Mouse (Mus musculus) intestine, embryonic 16.5 days (tissue): ENCODE measurements around the gene Senp7. TPM values are rescaled to one million over a fixed set of nuclear protein-coding genes. Genes with fewer than 3 reads are reported as not detected.

Experiments used
- ATAC-seq: fragments of 200-750 bp; cut with Nextera tagmentation; 2 replicates; pipeline ENCODE4 v1.8.0; 2017; ENCODE audit warnings: moderate TSS enrichment, moderate library complexity
- H3K27ac ChIP-seq: fragments of 300-500 bp; sonication (generic); 2 replicates; pipeline ENCODE4 v1.5.1; 2014; ENCODE audit warnings: mild to moderate bottlenecking, low read length
- H3K27me3 ChIP-seq: fragments of 300-500 bp; sonication (generic); replicated peaks from 2 replicates; pipeline ENCODE4 v1.6.1; 2014; ENCODE audit warnings: low read length, control low read depth, mixed read lengths; ENCODE audit not compliant: control insufficient read depth, insufficient read depth
- H3K36me3 ChIP-seq: fragments of 300-500 bp; sonication (generic); 2 replicates; pipeline ENCODE4 v1.6.1; 2014; ENCODE audit warnings: low read length, control low read depth; ENCODE audit not compliant: control insufficient read depth, insufficient read depth
- H3K4me1 ChIP-seq: fragments of 300-500 bp; sonication (generic); 2 replicates; pipeline ENCODE4 v1.6.1; 2014; ENCODE audit warnings: low read length, control low read depth, mixed read lengths; ENCODE audit not compliant: control insufficient read depth, insufficient read depth
- H3K4me2 ChIP-seq: fragments of 300-500 bp; sonication (generic); 2 replicates; pipeline ENCODE4 v1.6.1; 2014; ENCODE audit warnings: low read depth, low read length, control low read depth
- H3K4me3 ChIP-seq: fragments of 300-500 bp; sonication (generic); 2 replicates; pipeline ENCODE4 v1.5.1; 2014; ENCODE audit warnings: mild to moderate bottlenecking, low read length
- H3K9ac ChIP-seq: fragments of 300-500 bp; sonication (generic); 2 replicates; pipeline ENCODE4 v1.6.1; 2014; ENCODE audit warnings: low read depth, low read length
- H3K9me3 ChIP-seq: fragments of 300-500 bp; sonication (generic); 2 replicates; pipeline ENCODE4 v1.6.1; 2016; ENCODE audit warnings: low read length, control low read depth; ENCODE audit not compliant: control insufficient read depth
- WGBS: fragments of 180-500 bp; shearing (Covaris S2); extraction: QIAGEN DNeasy Blood & Tissue Kit; methylation state at CpG from one replicate; pipeline ENCODE4 v1.1.7; 2014; 5-methylcytosine and 5-hydroxymethylcytosine counted together
- polyA plus RNA-seq: library from polyadenylated mRNA; unstranded; fragments of >200 nt; fragmentation: Nextera tagmentation; extraction: Ambion mirVana; gene quantifications from 2 replicates; pipeline ENCODE4 v1.2.1, GENCODE M21; 2015

The Senp7 gene
- polyA plus RNA-seq, 1 experiment from 2014 or later: 20.5 TPM

DNA sequence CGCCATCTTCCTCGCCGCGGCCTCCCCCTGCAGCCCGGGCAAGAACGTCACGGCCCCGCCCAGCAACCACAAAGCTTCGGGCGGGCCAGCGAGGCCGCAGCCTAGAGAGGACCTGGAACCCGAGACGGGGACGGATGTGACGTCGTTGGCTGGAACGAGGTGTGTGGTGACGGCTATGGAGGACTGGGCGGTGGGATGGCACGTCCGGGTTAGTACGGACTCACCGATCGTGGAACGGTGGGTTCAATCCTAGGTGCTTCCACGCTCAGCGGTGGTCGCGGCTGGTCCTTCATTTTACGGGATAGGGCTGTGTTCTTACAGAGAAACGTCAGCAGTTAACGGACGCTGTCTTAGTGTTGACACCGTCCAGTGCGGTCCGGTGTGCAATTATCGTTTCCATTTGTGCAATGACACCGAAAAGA is 18.5 kb upstream of the Senp7 start, which contains the start of gene Pcnp:
Gene Pcnp (minus strand): TSS at position 79 of the 422 bp plus-strand sequence.
- H3K27me3 ChIP-seq: no peaks in the 10 kb centered on the region
- peak; percentile 99 for ATAC-seq
- H3K9me3 ChIP-seq: no peaks in the 10 kb centered on the region
- peak within 1 kb of the TSS; percentile 97 for H3K9ac ChIP-seq
- peak within 1 kb of the TSS; percentile 90 for H3K4me3 ChIP-seq
- H3K4me1 ChIP-seq: peaks cover 19% of the 10 kb centered on the region
- H3K36me3 ChIP-seq: peaks cover 9% of the 10 kb centered on the region
- peak within 1 kb of the TSS; percentile 72 for H3K4me2 ChIP-seq
- WGBS: under 1% methylated on average over 39 of the region's 39 CpGs
- H3K27ac ChIP-seq: peak within 1 kb of the TSS; percentile 86

DNA sequence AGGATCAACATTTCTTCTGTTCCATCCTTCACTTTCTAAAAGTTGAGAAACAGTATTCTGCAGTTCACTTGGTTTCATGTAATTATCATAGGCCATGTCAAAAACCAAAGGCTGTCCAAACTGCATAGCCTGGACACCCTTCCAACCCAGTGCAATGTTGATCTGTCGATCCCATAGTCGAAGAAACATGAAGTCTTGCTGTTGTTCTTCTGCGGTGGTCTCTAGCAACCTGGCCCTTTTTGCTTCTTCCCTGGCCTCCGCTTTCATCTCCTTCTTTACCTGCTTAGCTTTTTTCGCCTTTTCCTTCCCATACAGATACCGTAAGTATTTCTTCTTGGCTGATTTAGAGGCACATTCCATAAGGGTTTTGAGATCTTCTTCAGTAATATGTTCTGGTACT is 13.6 kb upstream of the Senp7 start:
- ATAC-seq: no peak
- Histone ChIP-seq H3K4me2 (no peak overlapping the region), H3K36me3 (peaks cover 6% of the 10 kb centered on the region), H3K4me3 (no peak overlapping the region), H3K4me1 (peaks cover 22% of the 10 kb centered on the region), H3K9me3 (no peaks in the 10 kb centered on the region), H3K27ac (no peak overlapping the region), H3K27me3 (no peaks in the 10 kb centered on the region), H3K9ac (no peak overlapping the region)
- 97% methylated on average over 6 of the region's 6 CpGs for WGBS

GRCm38 (mm10) chr16:56036501-56036900 is 11.6 kb upstream of the Senp7 start:
- Histone ChIP-seq H3K9ac (peak overlapping the region; percentile 61), H3K4me3 (peak overlapping the region; percentile 91), H3K36me3 (peaks cover 6% of the 10 kb centered on the region), H3K27me3 (no peaks in the 10 kb centered on the region), H3K27ac (no peak overlapping the region), H3K9me3 (no peaks in the 10 kb centered on the region), H3K4me1 (peaks cover 13% of the 10 kb centered on the region), H3K4me2 (peak overlapping the region; percentile 65)
- no peak for ATAC-seq
- WGBS: 46% methylated on average over 6 of the region's 6 CpGs

- no peaks in the 10 kb centered on the region for H3K9me3 ChIP-seq
- H3K9ac ChIP-seq: peak within 1 kb of the TSS; percentile 93
- peak within 1 kb of the TSS; percentile 65 for H3K4me2 ChIP-seq
- ATAC-seq: peak; percentile 100
- no peaks in the 10 kb centered on the region for H3K27me3 ChIP-seq
- peak within 1 kb of the TSS; percentile 91 for H3K4me3 ChIP-seq
- under 1% methylated on average over 59 of the region's 63 CpGs for WGBS
- peaks cover 4% of the 10 kb centered on the region for H3K36me3 ChIP-seq
- H3K27ac ChIP-seq: peak within 1 kb of the TSS; percentile 91
- peaks cover 13% of the 10 kb centered on the region for H3K4me1 ChIP-seq
Observed at GRCm38 (mm10) chr16:56037138-56038010, 10.8 kb upstream of the Senp7 start, which contains the start of gene Trmt10c. TSS of gene Trmt10c (minus strand) at chr16:56037819.

- WGBS: 27% methylated on average over 8 of the region's 8 CpGs
- no peaks in the 10 kb centered on the region for H3K27me3 ChIP-seq
- peak; percentile 33; the same call in 1 of the 2 replicates for ATAC-seq
- H3K9ac ChIP-seq: peak overlapping the region; percentile 93
- H3K4me1 ChIP-seq: peaks cover 13% of the 10 kb centered on the region
- peak overlapping the region; percentile 91 for H3K4me3 ChIP-seq
- no peaks in the 10 kb centered on the region for H3K9me3 ChIP-seq
- H3K27ac ChIP-seq: peak overlapping the region; percentile 91
- peak overlapping the region; percentile 51 for H3K4me2 ChIP-seq
- H3K36me3 ChIP-seq: peaks cover 3% of the 10 kb centered on the region
Observed at GRCm38 (mm10) chr16:56038090-56038489, 10.0 kb upstream of the Senp7 start.

DNA sequence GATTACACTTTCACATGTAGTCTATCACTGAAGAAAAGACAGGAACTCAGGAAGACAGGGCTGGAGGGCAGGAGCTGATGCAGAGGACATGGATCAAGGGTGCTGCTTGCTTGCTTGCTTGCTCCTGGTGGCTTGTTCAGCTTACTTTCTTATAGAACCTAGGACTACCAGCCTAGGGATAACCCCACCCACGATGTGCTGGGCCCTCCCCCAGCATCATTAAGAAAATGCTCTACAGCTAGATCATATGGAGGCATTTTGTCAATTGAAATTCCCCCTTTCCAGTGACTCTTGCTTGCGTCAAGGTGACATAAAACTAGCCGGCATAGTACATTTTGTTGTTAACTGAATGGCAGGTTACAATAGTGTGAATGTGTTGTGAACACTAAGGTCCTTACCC is 7.8 kb downstream of the Senp7 start:
- Histone ChIP-seq H3K27me3 (no peaks in the 10 kb centered on the region), H3K27ac (no peak overlapping the region), H3K9me3 (no peaks in the 10 kb centered on the region), H3K4me1 (no peaks in the 10 kb centered on the region), H3K36me3 (no peaks in the 10 kb centered on the region), H3K4me3 (no peak overlapping the region), H3K9ac (no peak overlapping the region), H3K4me2 (no peak overlapping the region)
- WGBS: 82% methylated on average over 3 of the region's 3 CpGs
- no peak for ATAC-seq

- Histone ChIP-seq H3K4me2 (no peak overlapping the region), H3K9me3 (no peaks in the 10 kb centered on the region), H3K9ac (no peak overlapping the region), H3K27me3 (no peaks in the 10 kb centered on the region), H3K36me3 (no peaks in the 10 kb centered on the region), H3K27ac (no peak overlapping the region), H3K4me1 (no peaks in the 10 kb centered on the region), H3K4me3 (no peak overlapping the region)
- no peak for ATAC-seq
- WGBS: 73% methylated on average over 7 of the region's 7 CpGs
Observed at GRCm38 (mm10) chr16:56056944-56057590, 8.9 kb downstream of the Senp7 start.

GRCm38 (mm10) chr16:56058151-56058550 is 10.0 kb downstream of the Senp7 start:
- no peak overlapping the region for H3K9ac ChIP-seq

DNA sequence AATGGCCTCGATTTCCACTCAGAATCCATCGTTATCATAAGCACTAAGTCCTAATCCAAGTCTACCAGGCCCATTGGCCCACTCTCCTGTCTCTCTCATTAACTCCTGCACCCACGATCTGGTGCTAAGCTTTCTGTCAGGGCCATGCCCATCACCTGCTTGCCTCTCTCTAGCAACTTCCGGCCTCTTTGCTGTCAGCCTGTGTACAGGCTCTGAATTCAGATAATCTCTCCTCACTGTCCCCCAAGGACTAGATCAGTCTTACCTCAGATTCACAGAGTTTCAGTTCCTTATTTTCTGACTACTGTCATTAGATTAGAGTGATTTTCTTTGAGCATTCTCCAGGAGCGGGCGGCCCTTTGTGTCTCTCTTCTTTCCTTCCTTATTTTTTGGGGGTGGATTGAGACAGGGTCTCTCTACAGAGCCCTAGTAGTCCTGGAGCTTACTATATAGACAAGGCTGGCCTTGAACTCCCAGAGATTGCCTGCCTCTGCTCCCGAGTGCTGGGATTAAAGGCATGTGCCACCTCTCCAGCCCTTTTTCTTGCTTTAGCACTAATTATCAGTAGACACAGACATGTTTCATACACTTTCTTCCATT is 14.0 kb downstream of the Senp7 start:
- 75% methylated on average over 7 of the region's 7 CpGs for WGBS
- no peak for ATAC-seq

More at GRCm38 (mm10) chr16:56058151-56058550, 10.0 kb downstream of the Senp7 start:
- Histone ChIP-seq H3K27me3 (no peaks in the 10 kb centered on the region), H3K4me3 (no peak overlapping the region), H3K36me3 (no peaks in the 10 kb centered on the region), H3K4me2 (no peak overlapping the region), H3K27ac (no peak overlapping the region), H3K9me3 (no peaks in the 10 kb centered on the region), H3K4me1 (no peaks in the 10 kb centered on the region)
- ATAC-seq: no peak
- 83% methylated on average over 10 of the region's 10 CpGs for WGBS

More for the DNA sequence above, 14.0 kb downstream of the Senp7 start:
- Histone ChIP-seq H3K27ac (no peak overlapping the region), H3K4me3 (no peak overlapping the region), H3K9me3 (no peaks in the 10 kb centered on the region), H3K36me3 (no peaks in the 10 kb centered on the region), H3K27me3 (no peaks in the 10 kb centered on the region), H3K9ac (no peak overlapping the region), H3K4me2 (no peak overlapping the region), H3K4me1 (no peaks in the 10 kb centered on the region)
